Mouse (Mus musculus): ENCODE data around the gene Pou3f1.
A peak's percentile ranks its signal among the peaks of the same experiment; 100 is the strongest.
"Not testable (repeated sequence)": the region's sequence is repeated elsewhere in the genome, so short reads cannot be mapped to it uniquely, and the experiment has no call there.

Pou3f1 gene

GRCm38 (mm10) chr4:124692416-124692861, 35.8 kb downstream of the Pou3f1 start:
- no peak for DNase-seq (ENCODE audit: low spot score)

GRCm38 (mm10) chr4:124693135-124693894, 36.7 kb downstream of the Pou3f1 start, which contains the start of gene Utp11:
Gene Utp11, minus strand, starts transcription at chr4:124693600.
- DNase-seq (ENCODE audit: low spot score): peak; percentile 73

GRCm38 (mm10) chr4:124694572-124694971, 38.0 kb downstream of the Pou3f1 start:
- no peak for DNase-seq (ENCODE audit: low spot score)

- no peak for DNase-seq (ENCODE audit: low spot score)
These were observed 39.3 kb downstream of the Pou3f1 start for GRCm38 (mm10) chr4:124695786-124696516.

GRCm38 (mm10) chr4:124699791-124700190, 43.2 kb downstream of the Pou3f1 start:
- no peak for DNase-seq (ENCODE audit: low spot score)

GRCm38 (mm10) chr4:124700248-124700971, 43.8 kb downstream of the Pou3f1 start, which contains the start of gene Fhl3:
Gene Fhl3, plus strand, starts transcription at chr4:124700701.
- DNase-seq (ENCODE audit: low spot score): peak; percentile 24

- DNase-seq (ENCODE audit: low spot score): no peak
These were observed 44.6 kb downstream of the Pou3f1 start for GRCm38 (mm10) chr4:124701052-124701845.

- no peak for DNase-seq (ENCODE audit: low spot score)
These were observed 45.3 kb downstream of the Pou3f1 start for GRCm38 (mm10) chr4:124701916-124702315.

- DNase-seq (ENCODE audit: low spot score): no peak
These were observed 46.8 kb downstream of the Pou3f1 start for GRCm38 (mm10) chr4:124703406-124703805.

- no peak for DNase-seq (ENCODE audit: low spot score)
These were observed 47.5 kb downstream of the Pou3f1 start for GRCm38 (mm10) chr4:124703881-124704796.

GRCm38 (mm10) chr4:124704797-124705474, 48.3 kb downstream of the Pou3f1 start:
- no peak for DNase-seq (ENCODE audit: low spot score)

- DNase-seq (ENCODE audit: low spot score): no peak
These were observed 49.2 kb downstream of the Pou3f1 start for GRCm38 (mm10) chr4:124705661-124706269.

- DNase-seq (ENCODE audit: low spot score): not testable (repeated sequence)
These were observed 51.0 kb downstream of the Pou3f1 start for GRCm38 (mm10) chr4:124707381-124708199.

GRCm38 (mm10) chr4:124708200-124708517, 51.6 kb downstream of the Pou3f1 start:
- not testable (repeated sequence) for DNase-seq (ENCODE audit: low spot score)

GRCm38 (mm10) chr4:124708518-124709477, 52.2 kb downstream of the Pou3f1 start:
- DNase-seq (ENCODE audit: low spot score): peak; percentile 65

GRCm38 (mm10) chr4:124709961-124710446, 53.4 kb downstream of the Pou3f1 start:
- DNase-seq (ENCODE audit: low spot score): no peak

All from spleen, adult 12 weeks (tissue).